ENCODE assay signal across 17 mouse cellular contexts in the genomic region with DNA sequence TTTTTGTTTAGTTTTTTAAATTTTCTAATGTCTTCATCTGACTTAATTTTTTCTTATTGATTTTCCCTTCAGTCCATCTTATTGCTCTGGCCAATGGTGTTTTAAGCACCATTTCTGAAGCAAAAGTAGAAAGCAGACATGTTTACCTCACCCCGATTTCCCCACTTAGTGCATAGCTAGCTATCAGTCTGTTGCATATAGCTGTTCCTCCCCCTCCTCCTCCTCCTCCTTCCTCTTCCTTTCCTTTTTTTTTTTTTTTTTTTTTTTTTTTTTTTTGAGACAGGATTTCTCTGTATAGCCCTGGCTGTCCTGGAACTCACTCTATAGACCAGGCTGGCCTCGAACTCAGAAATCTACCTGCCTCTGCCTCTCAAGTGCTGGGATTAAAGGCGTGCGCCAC. TPM values are rescaled to one million over a fixed set of nuclear protein-coding genes. Genes with fewer than 3 reads are reported as not detected.
"Had no signal": no experiment of that assay in that cellular context is flagged by ENCODE, and none has a peak within 500 bp of the region (broad histone marks: within the 10 kb centered on the region; RNA-seq: fewer than 3 reads in every experiment).

No protein-coding gene starts in this region.

RNA-seq across cellular contexts. Expression of a gene that starts 11.0 kb away (rescaled TPM):
- total RNA-seq: gastrocnemius, adult 18-20 months; heart, adult 18-20 months; heart, adult 8-10 months; heart, postnatal 14 days; heart, postnatal 36 days; hematopoietic stem cell, adult 5-6 weeks; left cerebral cortex, postnatal 10 days had no signal
- polyA plus RNA-seq: heart, embryonic 10.5 days; heart, embryonic 13.5 days; heart, embryonic 15.5 days; heart, postnatal 0 days; intestine, embryonic 14.5 days; intestine, embryonic 16.5 days; kidney, adult 2 months; kidney, embryonic 15.5 days; limb, embryonic 11.5 days; liver, embryonic 13.5 days had no signal
